Mouse (Mus musculus) liver, postnatal 0 days (tissue): ENCODE measurements at regions not wholly inside any gene's neighbourhood (a gene's known extent, or its start where the extent isn't known, plus 50 kb on each side); places are given as distances from the start of the nearest gene placed in this dataset.

Experiments
- ATAC-seq: fragments of 200-750 bp; cut with Nextera tagmentation; 2 replicates; pipeline ENCODE4 v1.8.0; 2017; ENCODE audit warnings: mild to moderate bottlenecking, moderate library complexity
- DNase-seq: peaks from one replicate; pipeline ENCODE4 v3.0.0-alpha.2; 2016
- H3K27ac ChIP-seq: fragments of 300-500 bp; sonication (generic); 2 replicates; pipeline ENCODE4 v1.5.1; 2014; ENCODE audit warnings: antibody characterized with exemption, moderate library complexity, mild to moderate bottlenecking, low read depth
- H3K27me3 ChIP-seq: fragments of 300-500 bp; sonication (generic); 2 replicates; pipeline ENCODE4 v1.6.1; 2014; ENCODE audit warnings: low read length, control low read depth, mixed read lengths; ENCODE audit not compliant: insufficient read depth
- H3K36me3 ChIP-seq: fragments of 300-500 bp; sonication (generic); replicated peaks from 2 replicates; pipeline ENCODE4 v1.6.1; 2014; ENCODE audit warnings: mild to moderate bottlenecking, control low read depth, low read length, moderate library complexity, mixed read lengths; ENCODE audit not compliant: insufficient read depth
- H3K4me1 ChIP-seq: fragments of 300-500 bp; sonication (generic); 2 replicates; pipeline ENCODE4 v1.6.1; 2014; ENCODE audit warnings: antibody characterized with exemption, mild to moderate bottlenecking, control low read depth; ENCODE audit not compliant: insufficient read depth
- H3K4me2 ChIP-seq: fragments of 300-500 bp; sonication (generic); 2 replicates; pipeline ENCODE4 v1.6.1; 2014; ENCODE audit warnings: low read depth, mild to moderate bottlenecking, low read length, moderate library complexity, mixed read lengths
- H3K4me3 ChIP-seq: fragments of 300-500 bp; sonication (generic); 2 replicates; pipeline ENCODE4 v1.5.1; 2014; ENCODE audit warnings: low read depth, low read length
- H3K9ac ChIP-seq: fragments of 300-500 bp; sonication (generic); replicated peaks from 2 replicates; pipeline ENCODE4 v1.6.1; 2014; ENCODE audit warnings: mild to moderate bottlenecking, moderate library complexity
- H3K9me3 ChIP-seq: fragments of 300-500 bp; sonication (generic); 2 replicates; pipeline ENCODE4 v1.6.1; 2016; ENCODE audit warnings: mild to moderate bottlenecking, control low read depth, low read length, mixed read lengths
- CTCF ChIP-seq: sonication (generic); IDR thresholded peaks from 2 replicates; pipeline ENCODE4 v1.5.1; 2016; ENCODE audit warnings: antibody characterized with exemption, low read depth
- EP300 ChIP-seq: IDR thresholded peaks from 2 replicates; pipeline ENCODE4 v1.6.1; 2016; ENCODE audit warnings: antibody characterized with exemption, low read depth, mild to moderate bottlenecking
- WGBS: fragments of 180-500 bp; shearing (Covaris S2); extraction: QIAGEN DNeasy Blood & Tissue Kit; methylation state at CpG from one replicate; pipeline ENCODE4 v1.1.7; 2014; ENCODE audit not compliant: insufficient replicate concordance; 5-methylcytosine and 5-hydroxymethylcytosine counted together

DNA sequence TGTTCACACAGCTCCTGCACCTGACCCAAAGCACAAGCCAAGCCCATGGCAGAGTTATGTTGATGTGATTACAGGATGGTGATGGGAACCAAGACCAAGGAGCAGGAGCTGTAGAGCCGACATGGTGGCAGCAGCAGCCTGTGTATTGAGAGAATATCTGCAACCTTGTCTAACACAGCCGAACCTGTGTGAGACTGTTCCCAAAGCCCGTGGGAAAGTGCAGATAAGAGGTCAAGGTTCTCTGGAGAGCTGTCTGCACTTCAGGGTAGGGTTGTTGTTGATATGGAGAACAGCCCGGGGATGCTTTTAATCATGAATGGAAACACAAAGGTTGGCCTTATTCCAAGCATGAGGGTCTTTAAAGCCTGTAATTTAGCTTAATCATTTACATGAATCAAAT lies 110.4 kb downstream of the Adra2a start:
- Histone ChIP-seq H3K4me1 (no peaks in the 10 kb centered on the region), H3K4me2 (no peak overlapping the region), H3K27ac (no peak overlapping the region), H3K4me3 (no peak overlapping the region), H3K9ac (no peak overlapping the region), H3K36me3 (no peaks in the 10 kb centered on the region), H3K27me3 (no peaks in the 10 kb centered on the region), H3K9me3 (no peaks in the 10 kb centered on the region)
- no peak for ATAC-seq
- 50% methylated on average over 4 of the region's 4 CpGs for WGBS
- no peak for TF ChIP-seq CTCF
- no peak for TF ChIP-seq EP300
- DNase-seq, result no peak

DNA sequence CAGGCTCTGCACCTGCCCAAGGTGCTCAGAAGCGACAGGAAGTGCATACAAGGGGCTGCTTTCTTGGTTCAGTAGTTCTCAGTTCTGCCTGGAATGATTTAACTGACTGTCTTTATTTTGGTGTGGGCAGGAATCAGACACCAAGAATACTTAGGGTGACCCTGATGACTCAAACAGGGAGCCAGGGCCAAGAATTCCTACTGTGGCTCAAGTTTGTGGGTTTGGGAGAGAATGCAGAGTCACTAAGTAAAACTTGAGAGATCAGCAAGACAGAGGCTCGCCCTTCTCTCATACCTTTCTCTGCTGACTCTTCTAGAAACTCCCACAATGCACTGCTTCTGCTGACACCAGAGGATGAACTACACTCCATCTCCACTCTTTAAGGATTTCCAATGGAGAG lies 126.4 kb downstream of the Adra2a start:
- ATAC-seq, result no peak
- Histone ChIP-seq H3K27ac (no peak overlapping the region), H3K36me3 (no peaks in the 10 kb centered on the region), H3K27me3 (0 out of 2 replicates have a peak, but pooled peaks cover 4% of the 10 kb centered on the region), H3K9me3 (no peaks in the 10 kb centered on the region), H3K4me2 (no peak overlapping the region), H3K9ac (no peak overlapping the region), H3K4me3 (no peak overlapping the region), H3K4me1 (no peaks in the 10 kb centered on the region)
- DNase-seq, result no peak
- TF ChIP-seq CTCF (no peak), EP300 (no peak)
- WGBS, result 38% methylated on average over 2 of the region's 2 CpGs

DNA sequence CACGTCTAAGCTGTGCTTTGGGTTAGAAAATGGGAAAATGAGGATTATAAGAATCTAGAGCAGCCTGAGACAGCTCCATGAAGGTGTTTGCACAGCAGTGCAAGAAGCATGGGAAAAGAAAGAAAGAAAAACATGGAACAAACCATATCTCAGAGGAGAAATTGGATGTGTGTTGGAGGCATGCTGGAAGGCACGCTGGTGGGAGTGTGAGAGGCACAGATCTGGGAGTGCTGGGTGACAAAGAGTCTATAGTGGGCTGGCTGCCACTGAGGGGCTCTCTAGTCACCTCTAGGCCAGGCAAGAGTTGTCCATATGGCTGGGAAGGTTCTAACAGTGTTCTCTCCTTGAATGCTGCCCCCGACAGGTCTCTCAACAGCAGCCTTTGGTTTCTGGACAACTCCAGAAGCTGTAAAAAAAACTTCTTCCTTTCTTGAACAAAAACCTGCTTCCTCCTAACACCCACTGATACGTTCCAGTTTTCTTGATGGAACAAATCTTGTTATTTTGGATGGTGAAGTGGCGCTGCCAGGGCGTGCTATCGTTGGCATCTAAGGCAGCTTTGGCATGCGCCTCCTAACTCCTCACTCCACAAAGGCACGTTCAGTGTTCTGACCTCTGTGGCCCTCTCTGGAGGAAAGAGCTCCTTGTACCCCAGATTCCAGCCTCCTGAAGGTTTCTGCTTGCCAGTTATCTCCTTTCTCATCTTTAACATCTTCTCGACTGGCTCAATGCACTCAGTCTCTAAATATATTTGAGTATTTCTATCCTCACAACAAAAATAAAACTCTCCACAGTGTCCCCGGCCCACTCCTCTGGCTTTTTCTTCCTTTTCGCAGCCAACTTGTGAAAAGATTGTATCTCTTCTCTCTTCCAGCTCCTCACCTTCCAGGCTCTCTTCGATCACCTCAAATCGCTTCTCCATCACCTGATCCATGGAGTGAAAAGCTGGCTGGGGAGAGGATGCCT lies 130.4 kb downstream of the Adra2a start:
- ATAC-seq (no peak), DNase-seq (no peak)
- H3K27ac ChIP-seq, result no peak overlapping the region
- no peak overlapping the region for H3K4me2 ChIP-seq
- no peaks in the 10 kb centered on the region for H3K9me3 ChIP-seq
- H3K4me3 ChIP-seq, result no peak overlapping the region
- 0 out of 2 replicates have a peak, but pooled peaks cover 4% of the 10 kb centered on the region for H3K27me3 ChIP-seq
- H3K9ac ChIP-seq, result no peak overlapping the region
- WGBS, result 74% methylated on average over 14 of the region's 14 CpGs
- TF ChIP-seq EP300 (no peak), CTCF (no peak)
- H3K36me3 ChIP-seq, result no peaks in the 10 kb centered on the region
- H3K4me1 ChIP-seq, result no peaks in the 10 kb centered on the region

DNA sequence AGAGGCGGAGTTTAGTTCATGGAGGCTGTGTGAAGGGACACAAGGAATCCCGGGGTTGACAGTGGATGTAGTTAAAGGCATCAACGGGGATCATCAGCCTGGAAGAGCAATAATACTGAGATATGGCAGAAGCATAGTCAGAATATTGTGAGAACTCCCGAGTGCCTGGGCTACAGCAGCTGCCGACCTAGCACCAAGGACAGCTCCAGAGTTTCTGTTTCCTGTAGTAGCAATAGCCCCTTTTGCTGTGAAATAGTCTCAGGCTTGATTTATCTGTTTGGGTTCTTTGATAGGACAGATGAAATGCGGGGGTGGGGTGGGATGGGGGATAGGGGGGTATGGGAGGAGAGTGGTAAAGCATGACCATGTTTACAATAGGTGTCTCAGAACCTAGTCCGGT lies 131.8 kb downstream of the Adra2a start:
- TF ChIP-seq EP300 (no peak), CTCF (no peak)
- ATAC-seq (no peak), DNase-seq (peak; percentile 39)
- Histone ChIP-seq H3K4me1 (no peaks in the 10 kb centered on the region), H3K4me3 (no peak overlapping the region), H3K4me2 (no peak overlapping the region), H3K27me3 (0 out of 2 replicates have a peak, but pooled peaks cover under 1% of the 10 kb centered on the region), H3K9ac (no peak overlapping the region), H3K27ac (no peak overlapping the region), H3K9me3 (no peaks in the 10 kb centered on the region), H3K36me3 (no peaks in the 10 kb centered on the region)
- 33% methylated on average over 7 of the region's 7 CpGs for WGBS

DNA sequence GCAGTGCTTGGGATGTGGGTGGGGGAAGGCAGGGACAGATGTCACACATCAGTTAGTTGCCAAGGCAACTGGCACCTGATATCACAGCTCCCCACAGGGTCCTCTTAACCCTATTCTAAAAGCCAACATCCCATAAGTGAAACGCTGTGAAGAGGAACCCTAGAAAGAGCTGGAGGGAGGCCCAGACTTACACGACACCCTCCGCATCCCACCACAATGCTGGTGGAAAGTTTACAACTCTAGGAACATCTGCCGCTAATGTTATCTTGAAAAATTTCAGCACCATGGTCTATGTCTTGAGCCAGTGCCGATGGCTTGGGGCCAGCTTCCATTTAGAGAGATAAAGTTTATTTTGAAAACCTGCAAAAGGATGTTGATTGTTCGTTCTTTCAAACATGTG lies 133.5 kb downstream of the Adra2a start:
- no peak overlapping the region for H3K9ac ChIP-seq
- 62% methylated on average over 6 of the region's 6 CpGs for whole genome bisulfite sequencing

DNA sequence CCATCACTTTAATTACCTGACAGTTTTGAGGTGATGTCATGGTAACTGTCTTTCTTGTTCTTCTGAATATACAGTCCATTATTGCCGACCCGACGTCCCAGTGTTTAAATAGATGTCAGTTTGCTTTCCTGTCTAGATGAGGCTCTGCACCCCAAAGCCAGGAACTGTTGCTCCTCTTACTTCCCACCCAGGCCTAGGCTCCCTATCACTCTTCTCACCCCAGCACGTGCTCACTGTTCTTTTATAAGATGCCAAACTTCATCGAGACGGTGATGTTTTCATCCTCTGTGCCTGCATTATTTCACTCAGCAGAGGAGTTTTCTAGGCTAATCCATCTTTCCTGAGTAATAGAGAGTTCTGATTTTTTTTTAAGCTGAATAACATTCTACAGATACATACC lies 156.5 kb downstream of the Adra2a start:
- 47% methylated on average over 6 of the region's 6 CpGs for WGBS
- no peak for ATAC-seq
- no peak for DNase-seq

More for the DNA sequence above, 133.5 kb downstream of the Adra2a start:
- DNase-seq (no peak), ATAC-seq (no peak)
- H3K9me3 ChIP-seq, result no peaks in the 10 kb centered on the region
- no peak overlapping the region for H3K4me3 ChIP-seq
- H3K36me3 ChIP-seq, result no peaks in the 10 kb centered on the region
- H3K4me1 ChIP-seq, result no peaks in the 10 kb centered on the region
- no peaks in the 10 kb centered on the region for H3K27me3 ChIP-seq
- H3K4me2 ChIP-seq, result no peak overlapping the region
- H3K27ac ChIP-seq, result no peak overlapping the region
- TF ChIP-seq EP300 (no peak), CTCF (no peak)

More for the DNA sequence above, 156.5 kb downstream of the Adra2a start:
- no peak overlapping the region for H3K9ac ChIP-seq
- peak overlapping the region; percentile 90 for H3K27ac ChIP-seq
- H3K4me3 ChIP-seq, result no peak overlapping the region
- H3K4me1 ChIP-seq, result no peaks in the 10 kb centered on the region; the same call in 1 of the 2 replicates
- no peaks in the 10 kb centered on the region for H3K9me3 ChIP-seq
- no peaks in the 10 kb centered on the region for H3K27me3 ChIP-seq
- no peak overlapping the region for H3K4me2 ChIP-seq
- H3K36me3 ChIP-seq, result no peaks in the 10 kb centered on the region
- TF ChIP-seq EP300 (no peak), CTCF (no peak)
